Mouse (Mus musculus) hindbrain, embryonic 14.5 days (tissue): ENCODE data around the gene Hpcal1. TPM values are rescaled to one million over a fixed set of nuclear protein-coding genes. Genes with fewer than 3 reads are reported as not detected.
"Not testable (repeated sequence)": the region's sequence is repeated elsewhere in the genome, so short reads cannot be mapped to it uniquely, and the experiment has no call there.

ENCODE experiments used
- ATAC-seq: fragments of 200-750 bp; cut with Nextera tagmentation; 2 replicates; pipeline ENCODE4 v1.8.0; 2017; ENCODE audit warnings: moderate number of reproducible peaks, mild to moderate bottlenecking, moderate TSS enrichment, moderate library complexity; ENCODE audit not compliant: low FRiP score
- DNase-seq: peaks from one replicate; pipeline ENCODE4 v3.0.0-alpha.2; 2015; ENCODE audit warnings: low spot score
- H3K27ac ChIP-seq: fragments of 300-500 bp; sonication (generic); 2 replicates; pipeline ENCODE4 v1.5.1; 2014; ENCODE audit warnings: mild to moderate bottlenecking, moderate library complexity
- H3K27me3 ChIP-seq: fragments of 300-500 bp; sonication (generic); 2 replicates; pipeline ENCODE4 v1.6.1; 2014; ENCODE audit warnings: mild to moderate bottlenecking, low read length, mixed read lengths; ENCODE audit not compliant: control insufficient read depth, insufficient read depth
- H3K36me3 ChIP-seq: fragments of 300-500 bp; sonication (generic); replicated peaks from 2 replicates; pipeline ENCODE4 v1.6.1; 2014; ENCODE audit not compliant: control insufficient read depth, insufficient read depth
- H3K4me1 ChIP-seq: fragments of 300-500 bp; sonication (generic); replicated peaks from 2 replicates; pipeline ENCODE4 v1.6.1; 2014; ENCODE audit warnings: antibody characterized with exemption, low read length, mixed read lengths; ENCODE audit not compliant: control insufficient read depth, insufficient read depth
- H3K4me2 ChIP-seq: fragments of 300-500 bp; sonication (generic); replicated peaks from 2 replicates; pipeline ENCODE4 v1.6.1; 2014; ENCODE audit warnings: mild to moderate bottlenecking, moderate library complexity
- H3K4me3 ChIP-seq: fragments of 300-500 bp; sonication (generic); replicated peaks from 2 replicates; pipeline ENCODE4 v1.5.1; 2014; ENCODE audit warnings: mild to moderate bottlenecking, low read length
- H3K9ac ChIP-seq: fragments of 300-500 bp; sonication (generic); 2 replicates; pipeline ENCODE4 v1.6.1; 2014
- H3K9me3 ChIP-seq: fragments of 300-500 bp; sonication (generic); 2 replicates; pipeline ENCODE4 v1.6.1; 2016; ENCODE audit warnings: low read length; ENCODE audit not compliant: control insufficient read depth
- WGBS: fragments of 180-500 bp; shearing (Covaris S2); extraction: QIAGEN DNeasy Blood & Tissue Kit; methylation state at CpG from one replicate; pipeline ENCODE4 v1.1.7; 2014; 5-methylcytosine and 5-hydroxymethylcytosine counted together
- polyA plus RNA-seq: library from polyadenylated mRNA; unstranded; fragments of >200 nt; fragmentation: Nextera tagmentation; extraction: Ambion mirVana; gene quantifications from 2 replicates; pipeline ENCODE4 v1.2.1, GENCODE M21; 2014

Hpcal1 gene
- polyA plus RNA-seq, 1 experiment from 2014 or later, result 125 TPM

- not testable (repeated sequence) for H3K9me3 ChIP-seq, H3K27ac ChIP-seq, H3K4me3 ChIP-seq, H3K4me1 ChIP-seq, H3K36me3 ChIP-seq, ATAC-seq, DNase-seq, H3K9ac ChIP-seq, H3K4me2 ChIP-seq, H3K27me3 ChIP-seq
- WGBS, result 80% methylated on average over 1 of the region's 1 CpGs
Observed at GRCm38 (mm10) chr12:17835279-17835678, 144.6 kb downstream of the Hpcal1 start.

Other genes starting within 250 kb of the Hpcal1 start
- 143 and 144 TPM in 2 replicates for gene Odc1, start 146.1 kb upstream of the Hpcal1 start, polyA plus RNA-seq